8 mouse cellular contexts compared by ENCODE assay signal in genomic region chr3:95135433-95136052, GRCm38 (mm10). TPM values are rescaled to one million over a fixed set of nuclear protein-coding genes. Genes with fewer than 3 reads are reported as not detected.
DNase-seq lines count a peak whose midpoint lies in the region; ATAC-seq and TF ChIP-seq lines count a peak whose summit lies in the region.

No protein-coding gene starts in this region.

- H3K4me1 ChIP-seq in kidney, postnatal 0 days (replicated peaks; ENCODE audit: insufficient read depth, low read length) = peaks cover 12% of the 10 kb centered on the region
- H3K4me1 ChIP-seq in embryonic facial prominence, embryonic 13.5 days = peaks cover 20% of the 10 kb centered on the region
- peaks cover 22% of the 10 kb centered on the region for H3K4me1 ChIP-seq in limb, embryonic 13.5 days
- peaks cover 29% of the 10 kb centered on the region for H3K4me1 ChIP-seq in neural tube, embryonic 13.5 days (replicated peaks)

- H3K27me3 ChIP-seq in kidney, postnatal 0 days (ENCODE audit: insufficient read depth, low read length) = no peaks in the 10 kb centered on the region
- no peaks in the 10 kb centered on the region for H3K27me3 ChIP-seq in embryonic facial prominence, embryonic 13.5 days
- H3K27me3 ChIP-seq in limb, embryonic 13.5 days = no peaks in the 10 kb centered on the region
- H3K27me3 ChIP-seq in neural tube, embryonic 13.5 days = no peaks in the 10 kb centered on the region

- peak overlapping the region; percentile 50; the same call in 1 of the 2 replicates for H3K27ac ChIP-seq in kidney, postnatal 0 days
- no peak overlapping the region for H3K27ac ChIP-seq in embryonic facial prominence, embryonic 13.5 days
- no peak overlapping the region for H3K27ac ChIP-seq in limb, embryonic 13.5 days
- no peak overlapping the region for H3K27ac ChIP-seq in neural tube, embryonic 13.5 days (replicated peaks)

- peak overlapping the region; percentile 53 for H3K4me2 ChIP-seq in kidney, postnatal 0 days (ENCODE audit: low read length)
- H3K4me2 ChIP-seq in embryonic facial prominence, embryonic 13.5 days = peak overlapping the region; percentile 65
- H3K4me2 ChIP-seq in limb, embryonic 13.5 days (replicated peaks) = peak overlapping the region; percentile 68
- peak overlapping the region; percentile 65 for H3K4me2 ChIP-seq in neural tube, embryonic 13.5 days

- H3K9me3 ChIP-seq in kidney, postnatal 0 days (replicated peaks; ENCODE audit: low read length) = no peaks in the 10 kb centered on the region
- no peaks in the 10 kb centered on the region for H3K9me3 ChIP-seq in embryonic facial prominence, embryonic 13.5 days
- no peaks in the 10 kb centered on the region for H3K9me3 ChIP-seq in limb, embryonic 13.5 days
- H3K9me3 ChIP-seq in neural tube, embryonic 13.5 days = no peaks in the 10 kb centered on the region

- ATAC-seq in kidney, postnatal 0 days (replicated peaks; ENCODE audit: low FRiP score, low read depth) = no peak
- no peak for ATAC-seq in embryonic facial prominence, embryonic 13.5 days (ENCODE audit: insufficient number of reproducible peaks, insufficient read depth, low FRiP score, low TSS enrichment, low read depth)
- no peak for ATAC-seq in limb, embryonic 13.5 days (ENCODE audit: low FRiP score, low read depth)
- no peak for ATAC-seq in neural tube, embryonic 13.5 days (ENCODE audit: low read depth)

- DNase-seq in kidney, postnatal 0 days (ENCODE audit: low spot score) = no peak
- DNase-seq in kidney, adult 18-20 months = no peak
- DNase-seq in adrenal gland, adult 18-20 months (ENCODE audit: low spot score in 2 of 2) = no peak
- DNase-seq in embryo, embryonic 10 days (ENCODE audit: low spot score) = no peak
- no peak for DNase-seq in adipocyte (ENCODE audit: low spot score)

- H3K4me3 ChIP-seq in kidney, postnatal 0 days (replicated peaks; ENCODE audit: low read depth, low read length) = 0 out of 2 replicates have a peak overlapping the region, but pooled peaks have one; percentile 30
- H3K4me3 ChIP-seq in embryonic facial prominence, embryonic 13.5 days = peak overlapping the region; percentile 41
- peak overlapping the region; percentile 39 for H3K4me3 ChIP-seq in limb, embryonic 13.5 days
- peak overlapping the region; percentile 35 for H3K4me3 ChIP-seq in neural tube, embryonic 13.5 days

- TF ChIP-seq CTCF in kidney, postnatal 0 days (IDR thresholded peaks at IDR 0.05; ENCODE audit: low read depth) = no peak

- H3K36me3 ChIP-seq in kidney, postnatal 0 days (ENCODE audit: insufficient read depth, low read length) = peaks cover 7% of the 10 kb centered on the region
- H3K36me3 ChIP-seq in embryonic facial prominence, embryonic 13.5 days = peaks cover 31% of the 10 kb centered on the region
- H3K36me3 ChIP-seq in limb, embryonic 13.5 days = peaks cover 34% of the 10 kb centered on the region
- H3K36me3 ChIP-seq in neural tube, embryonic 13.5 days = peaks cover 24% of the 10 kb centered on the region

- H3K9ac ChIP-seq in kidney, postnatal 0 days (ENCODE audit: low read depth, low read length) = no peak overlapping the region
- H3K9ac ChIP-seq in embryonic facial prominence, embryonic 13.5 days = peak overlapping the region; percentile 51
- H3K9ac ChIP-seq in limb, embryonic 13.5 days = peak overlapping the region; percentile 5; the same call in 1 of the 2 replicates
- peak overlapping the region; percentile 63 for H3K9ac ChIP-seq in neural tube, embryonic 13.5 days

- 81% methylated on average over 7 of the region's 7 CpGs for WGBS in kidney, postnatal 0 days
- WGBS in embryonic facial prominence, embryonic 13.5 days = 80% methylated on average over 7 of the region's 7 CpGs
- 88% methylated on average over 7 of the region's 7 CpGs for WGBS in limb, embryonic 13.5 days
- 89% methylated on average over 7 of the region's 7 CpGs for WGBS in neural tube, embryonic 13.5 days

RNA-seq across cellular contexts. Expression of gene Lysmd1, which starts 1.7 kb away (rescaled TPM):
- polyA plus RNA-seq in kidney, postnatal 0 days (2015; fragmentation: Nextera tagmentation; extraction: Ambion mirVana) = 14.4 and 15.2 TPM in 2 replicates
- 17.0 and 19.3 TPM in 2 replicates for polyA plus RNA-seq in embryonic facial prominence, embryonic 13.5 days (2015; fragmentation: Nextera tagmentation; extraction: Ambion mirVana)
- 19.1 and 19.6 TPM in 2 replicates for polyA plus RNA-seq in limb, embryonic 13.5 days (2015; fragmentation: Nextera tagmentation; extraction: Ambion mirVana)
- 34.7 and 39.1 TPM in 2 replicates for polyA plus RNA-seq in neural tube, embryonic 13.5 days (2015; fragmentation: Nextera tagmentation; extraction: Ambion mirVana)
- 1 to 10 TPM; 6.6 to 7.8 TPM for total RNA-seq in adrenal gland, adult 18-20 months (2021)

RNA-seq across cellular contexts. Expression of gene Scnm1, which starts 1.7 kb away (rescaled TPM):
- 63.0 and 63.5 TPM in 2 replicates for polyA plus RNA-seq in kidney, postnatal 0 days (2015; fragmentation: Nextera tagmentation; extraction: Ambion mirVana)
- 75.2 and 81.8 TPM in 2 replicates for polyA plus RNA-seq in embryonic facial prominence, embryonic 13.5 days (2015; fragmentation: Nextera tagmentation; extraction: Ambion mirVana)
- 82.4 and 84.4 TPM in 2 replicates for polyA plus RNA-seq in limb, embryonic 13.5 days (2015; fragmentation: Nextera tagmentation; extraction: Ambion mirVana)
- polyA plus RNA-seq in neural tube, embryonic 13.5 days (2015; fragmentation: Nextera tagmentation; extraction: Ambion mirVana) = 96.8 and 98.2 TPM in 2 replicates
- total RNA-seq in adrenal gland, adult 18-20 months (2021) = 10 to 100 TPM; 25.6 to 33.4 TPM

RNA-seq across cellular contexts. Expression of gene Tnfaip8l2, which starts 6.6 kb away (rescaled TPM):
- polyA plus RNA-seq in kidney, postnatal 0 days (2015; fragmentation: Nextera tagmentation; extraction: Ambion mirVana) = 2.8 and 3.6 TPM in 2 replicates
- polyA plus RNA-seq in embryonic facial prominence, embryonic 13.5 days (2015; fragmentation: Nextera tagmentation; extraction: Ambion mirVana) = 2.7 and 4.7 TPM in 2 replicates
- polyA plus RNA-seq in limb, embryonic 13.5 days (2015; fragmentation: Nextera tagmentation; extraction: Ambion mirVana) = 2.6 and 3.1 TPM in 2 replicates
- polyA plus RNA-seq in neural tube, embryonic 13.5 days (2015; fragmentation: Nextera tagmentation; extraction: Ambion mirVana) = 3.0 and 3.3 TPM in 2 replicates
- total RNA-seq in adrenal gland, adult 18-20 months (2021) = 1 to 10 TPM; 3.0 to 4.5 TPM

RNA-seq across cellular contexts. Expression of gene Tmod4, which starts 11.3 kb away (rescaled TPM):
- 0.69 and 0.83 TPM in 2 replicates for polyA plus RNA-seq in kidney, postnatal 0 days (2015; fragmentation: Nextera tagmentation; extraction: Ambion mirVana)
- 0.65 and 0.69 TPM in 2 replicates for polyA plus RNA-seq in embryonic facial prominence, embryonic 13.5 days (2015; fragmentation: Nextera tagmentation; extraction: Ambion mirVana)
- polyA plus RNA-seq in limb, embryonic 13.5 days (2015; fragmentation: Nextera tagmentation; extraction: Ambion mirVana) = 1.9 and 2.5 TPM in 2 replicates
- 0.96 and 1.7 TPM in 2 replicates for polyA plus RNA-seq in neural tube, embryonic 13.5 days (2015; fragmentation: Nextera tagmentation; extraction: Ambion mirVana)
- total RNA-seq in adrenal gland, adult 18-20 months (2021) = 1 to 10 TPM in 1 of 2 experiments, not detected in 1; 1.2 TPM

RNA-seq across cellular contexts. Expression of gene Sema6c, which starts 24.7 kb away (rescaled TPM):
- polyA plus RNA-seq in kidney, postnatal 0 days (2015; fragmentation: Nextera tagmentation; extraction: Ambion mirVana) = 1.8 and 2.9 TPM in 2 replicates
- polyA plus RNA-seq in embryonic facial prominence, embryonic 13.5 days (2015; fragmentation: Nextera tagmentation; extraction: Ambion mirVana) = 9.4 and 10.1 TPM in 2 replicates
- 11.1 and 11.7 TPM in 2 replicates for polyA plus RNA-seq in limb, embryonic 13.5 days (2015; fragmentation: Nextera tagmentation; extraction: Ambion mirVana)
- 33.8 and 34.3 TPM in 2 replicates for polyA plus RNA-seq in neural tube, embryonic 13.5 days (2015; fragmentation: Nextera tagmentation; extraction: Ambion mirVana)
- 1 to 10 TPM; 1.6 to 2.5 TPM for total RNA-seq in adrenal gland, adult 18-20 months (2021)
